Mouse (Mus musculus) 416B (cell line): ENCODE data around the gene Cnn2.

Source experiments
- DNase-seq: peaks from one replicate; pipeline ENCODE4 v3.0.0; 2011; ENCODE audit warnings: low read depth

Gene Cnn2

GRCm38 (mm10) chr10:79970415-79971182 lies 17.8 kb upstream of the Cnn2 start, which contains the start of gene Grin3b:
Gene Grin3b (plus strand): TSS chr10:79970715.
- DNase-seq, result no peak

DNA sequence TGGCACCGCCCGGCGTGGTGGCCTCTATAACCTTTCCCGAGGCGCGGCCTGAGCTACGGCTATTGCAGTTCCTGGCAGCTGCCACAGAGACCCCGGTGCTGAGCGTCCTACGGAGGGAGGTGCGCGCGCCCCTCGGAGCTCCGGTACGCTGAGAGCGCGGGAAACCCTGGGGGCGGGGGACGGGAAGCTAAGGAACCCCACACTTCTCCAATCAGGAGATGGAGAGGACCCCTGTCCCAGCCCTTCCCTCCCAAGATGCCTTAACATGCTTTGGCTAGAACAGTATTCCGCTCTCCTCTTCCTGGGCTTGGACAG lies 17.2 kb upstream of the Cnn2 start:
- no peak for DNase-seq

DNA sequence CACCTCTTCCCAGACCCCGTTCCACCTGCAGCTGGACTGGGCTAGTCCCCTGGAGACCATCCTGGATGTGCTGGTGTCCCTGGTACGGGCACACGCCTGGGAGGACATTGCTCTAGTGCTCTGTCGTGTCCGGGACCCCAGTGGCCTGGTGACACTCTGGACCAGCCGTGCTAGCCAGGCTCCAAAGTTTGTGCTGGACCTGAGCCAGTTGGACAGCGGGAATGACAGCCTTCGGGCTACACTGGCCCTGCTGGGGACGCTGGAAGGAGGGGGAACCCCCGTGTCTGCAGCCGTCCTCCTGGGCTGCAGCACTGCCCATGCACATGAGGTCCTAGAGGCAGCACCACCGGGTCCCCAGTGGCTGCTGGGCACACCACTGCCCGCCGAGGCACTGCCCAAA lies 15.6 kb upstream of the Cnn2 start:
- no peak for DNase-seq

- DNase-seq, result no peak
Observed at GRCm38 (mm10) chr10:79974087-79974486, 14.3 kb upstream of the Cnn2 start.

GRCm38 (mm10) chr10:79974668-79975067 lies 13.7 kb upstream of the Cnn2 start:
- no peak for DNase-seq

DNA sequence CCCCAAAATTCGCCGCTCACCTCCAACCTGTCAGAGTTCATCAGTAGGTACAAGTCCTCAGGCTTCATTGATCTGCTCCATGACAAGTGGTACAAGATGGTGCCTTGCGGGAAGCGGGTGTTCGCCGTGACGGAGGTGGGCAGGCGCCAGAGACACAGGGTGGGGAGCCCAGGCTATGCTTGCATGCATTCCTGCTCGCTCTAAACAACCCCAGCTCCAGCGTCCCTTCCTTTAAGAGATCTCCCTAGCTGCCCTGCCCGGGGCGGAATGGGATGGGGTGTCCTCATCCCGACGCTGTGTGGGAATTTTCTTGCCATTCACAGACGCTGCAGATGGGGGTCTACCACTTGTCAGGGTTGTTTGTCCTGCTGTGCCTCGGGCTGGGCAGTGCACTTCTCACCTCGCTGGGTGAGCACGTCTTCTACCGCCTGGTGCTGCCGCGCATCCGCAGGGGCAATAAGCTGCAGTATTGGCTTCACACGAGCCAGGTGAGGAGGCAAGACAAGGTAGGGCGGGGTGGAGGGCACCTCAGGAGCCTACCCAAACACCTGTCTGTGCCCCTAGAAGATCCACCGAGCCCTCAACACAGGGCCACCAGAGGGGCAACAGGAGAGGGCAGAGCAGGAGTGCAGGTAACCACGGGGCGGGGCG lies 12.2 kb upstream of the Cnn2 start:
- no peak for DNase-seq

DNA sequence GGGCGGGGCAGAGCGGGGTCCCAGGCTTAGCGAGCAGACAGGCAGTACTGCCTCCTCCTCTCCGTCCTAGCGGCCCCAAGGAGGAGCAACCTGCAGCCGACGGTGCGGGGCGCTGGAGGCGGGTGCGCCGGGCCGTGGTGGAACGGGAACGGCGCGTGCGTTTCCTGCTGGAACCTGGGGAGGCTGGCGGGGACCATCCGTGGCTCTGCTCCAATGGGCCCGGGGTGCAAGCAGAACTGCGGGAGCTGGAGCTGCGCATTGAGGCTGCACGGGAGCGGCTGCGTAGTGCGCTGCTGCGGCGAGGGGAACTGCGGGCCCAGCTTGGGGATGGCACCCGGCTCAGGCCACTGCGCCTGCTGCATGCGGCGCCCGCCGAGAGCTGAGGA lies 11.7 kb upstream of the Cnn2 start:
- no peak for DNase-seq

DNA sequence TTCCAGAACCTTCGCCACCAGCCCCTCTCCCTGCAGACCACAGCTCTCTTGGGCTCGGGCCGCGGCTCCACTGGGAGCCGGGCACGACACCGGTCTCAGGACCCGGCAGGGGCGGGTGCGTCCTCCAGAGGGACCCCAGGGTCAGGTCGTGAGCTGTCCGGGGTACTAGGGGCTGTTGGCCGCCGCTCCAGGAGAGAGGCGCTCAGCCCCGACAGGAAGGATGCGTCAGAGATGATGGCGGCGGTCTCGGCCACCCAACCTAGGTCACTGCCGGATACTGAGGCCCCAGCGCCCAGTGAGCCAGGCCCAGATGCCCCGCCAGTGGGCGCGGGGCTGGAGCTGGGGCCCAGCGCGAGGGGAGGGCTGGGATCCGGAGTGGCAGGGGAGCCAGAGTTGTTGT lies 11.1 kb upstream of the Cnn2 start:
- DNase-seq, result no peak

- no peak for DNase-seq
Observed at GRCm38 (mm10) chr10:79978061-79978460, 10.3 kb upstream of the Cnn2 start.

DNA sequence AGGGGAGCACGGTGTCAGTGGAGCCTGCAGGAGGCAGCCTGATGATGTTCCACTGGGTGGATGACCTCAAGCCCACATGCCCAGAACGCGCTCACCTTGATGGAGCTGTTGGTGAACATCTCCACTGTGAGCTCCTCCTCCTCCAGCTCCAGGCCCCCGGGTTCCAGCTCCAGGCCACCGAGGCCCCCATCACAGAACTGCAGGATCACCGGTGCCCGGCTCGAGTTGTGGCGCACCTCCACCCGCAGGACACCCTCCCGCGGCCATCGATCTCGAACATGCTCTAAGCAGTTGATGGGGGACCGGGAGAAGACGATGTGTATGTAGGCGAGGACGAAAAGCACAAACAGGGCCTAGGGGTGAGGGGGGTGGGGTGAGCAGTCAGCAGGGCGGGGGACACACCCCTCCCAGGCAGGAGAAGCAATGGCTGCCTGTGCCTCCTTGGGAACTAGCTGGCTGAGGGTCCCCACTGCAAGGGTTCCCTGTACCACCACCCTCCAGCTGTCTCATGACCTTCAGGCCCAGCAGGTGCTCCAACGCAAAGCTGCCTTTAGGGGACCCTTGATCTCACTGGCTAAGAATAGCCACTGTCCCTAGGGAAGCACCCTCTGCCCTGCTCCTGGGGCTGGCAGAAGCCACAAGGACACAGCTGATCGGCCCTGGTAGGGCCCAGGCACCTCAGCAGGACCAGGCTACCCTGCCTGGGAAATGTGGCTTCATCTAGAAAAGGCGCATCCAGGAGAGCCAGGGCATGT lies 8.8 kb upstream of the Cnn2 start:
- no peak for DNase-seq

GRCm38 (mm10) chr10:79983205-79983604 lies 5.2 kb upstream of the Cnn2 start:
- peak; percentile 42 for DNase-seq

DNA sequence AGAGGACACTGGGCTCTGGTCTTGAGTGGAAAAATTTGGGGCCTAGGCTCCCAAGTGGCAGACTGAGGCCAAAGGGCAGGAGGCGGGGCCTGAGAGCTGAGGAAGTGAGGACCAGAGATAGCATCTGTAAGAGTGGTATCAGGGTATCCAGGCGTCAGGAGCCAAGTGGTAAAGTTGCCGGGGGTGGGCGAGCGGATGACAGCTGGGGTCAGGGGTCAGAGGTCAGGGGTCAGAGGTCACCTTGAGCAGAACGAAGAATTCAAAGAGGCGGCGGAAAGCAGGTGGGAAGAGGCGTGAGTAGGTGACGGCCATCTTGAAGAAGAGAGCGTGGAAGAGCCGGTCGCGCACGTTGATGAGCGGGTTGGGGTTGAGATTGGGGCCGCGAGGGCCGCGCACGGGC lies 4.7 kb upstream of the Cnn2 start:
- DNase-seq, result peak; percentile 80

DNA sequence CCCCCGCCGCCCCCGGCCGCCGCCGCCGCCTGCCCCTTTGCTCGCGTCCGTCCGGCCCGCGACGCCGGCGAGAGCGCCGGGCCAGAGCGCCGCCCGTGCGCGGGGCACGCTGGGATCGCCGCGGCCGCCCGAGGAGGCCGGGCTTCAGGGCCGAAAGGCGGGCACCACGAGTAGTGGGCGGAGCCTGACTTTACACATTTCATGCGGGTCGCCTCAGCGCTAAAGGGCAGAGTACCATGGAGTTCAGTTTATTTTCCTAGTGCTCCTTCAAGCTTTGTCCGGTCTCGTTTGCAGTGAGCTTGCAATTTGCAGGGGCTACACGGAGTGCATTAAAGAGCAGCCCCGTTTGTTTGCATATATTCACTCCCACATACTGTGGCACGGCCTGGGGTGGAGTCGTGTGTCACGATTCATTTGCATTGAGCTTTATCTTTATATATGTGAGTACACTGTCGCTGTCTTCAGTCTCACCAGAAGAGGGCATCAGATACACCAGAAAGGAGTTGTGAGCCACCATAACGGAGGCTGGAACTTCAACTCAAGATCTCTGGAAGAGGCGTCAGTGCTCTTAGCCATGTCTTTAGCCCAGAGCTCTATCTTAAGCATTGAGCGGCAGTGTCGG lies 4.1 kb upstream of the Cnn2 start, which contains the start of gene Tmem259:
Gene Tmem259, minus strand, starts transcription at position 136 of the 622 bp plus-strand sequence.
- DNase-seq, result peak; percentile 98

DNA sequence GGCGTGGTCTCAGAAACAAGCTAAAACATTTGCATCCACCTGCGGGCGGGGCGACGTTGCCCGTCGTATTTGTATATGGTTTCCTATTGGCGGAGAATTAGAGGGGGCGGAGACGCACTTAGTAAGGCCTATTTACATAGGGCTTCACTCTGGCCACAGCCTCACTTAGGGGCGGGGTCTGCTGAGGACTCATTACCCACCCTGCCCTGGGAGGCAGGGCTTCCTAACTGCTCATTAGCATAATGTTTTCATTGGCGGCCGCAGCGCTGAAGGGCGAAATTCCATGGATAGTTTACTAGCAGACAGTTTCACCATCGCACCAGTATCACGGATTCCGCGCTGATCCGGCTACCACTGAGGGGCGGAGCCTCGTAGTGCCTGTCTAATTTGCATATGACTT lies 3.5 kb upstream of the Cnn2 start:
- peak; percentile 100 for DNase-seq

DNA sequence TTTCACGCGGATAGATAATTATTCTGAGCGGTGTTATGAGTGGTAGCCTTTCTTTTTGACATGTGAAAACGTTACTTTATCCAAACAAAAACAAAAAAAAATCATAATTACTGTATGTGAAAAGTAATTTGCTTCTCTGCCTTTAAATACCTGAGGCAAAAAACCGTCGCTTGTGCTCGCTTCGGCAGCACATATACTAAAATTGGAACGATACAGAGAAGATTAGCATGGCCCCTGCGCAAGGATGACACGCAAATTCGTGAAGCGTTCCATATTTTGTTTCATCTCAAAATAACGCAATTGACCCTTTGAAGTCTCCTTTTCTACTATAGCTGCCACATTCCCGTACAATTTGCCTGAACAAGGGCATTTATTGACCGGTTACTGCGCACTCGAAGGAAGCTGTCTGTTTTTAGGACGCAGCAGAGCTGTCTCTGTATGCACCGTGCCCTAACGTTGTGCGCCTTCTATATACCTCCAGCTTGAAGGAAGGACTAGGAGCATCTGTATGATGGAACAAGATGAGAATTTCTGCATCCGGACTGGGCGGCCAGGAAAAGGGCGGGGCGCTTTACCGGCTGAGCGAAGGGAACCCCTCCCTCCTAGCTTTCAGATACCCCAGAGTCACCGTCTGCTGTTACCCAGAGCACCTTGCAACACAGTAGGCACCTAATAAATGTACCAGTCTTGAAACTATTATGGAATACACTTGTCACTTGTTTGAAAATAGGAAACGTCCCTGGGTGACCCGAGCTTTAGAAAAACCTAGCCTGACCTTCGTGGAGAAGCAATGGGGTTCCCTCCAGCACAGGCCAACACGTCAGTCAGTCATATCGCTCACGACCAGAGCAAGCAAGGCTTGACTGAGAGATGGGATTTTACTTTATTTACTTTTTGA lies 2.8 kb upstream of the Cnn2 start:
- peak; percentile 91 for DNase-seq

DNA sequence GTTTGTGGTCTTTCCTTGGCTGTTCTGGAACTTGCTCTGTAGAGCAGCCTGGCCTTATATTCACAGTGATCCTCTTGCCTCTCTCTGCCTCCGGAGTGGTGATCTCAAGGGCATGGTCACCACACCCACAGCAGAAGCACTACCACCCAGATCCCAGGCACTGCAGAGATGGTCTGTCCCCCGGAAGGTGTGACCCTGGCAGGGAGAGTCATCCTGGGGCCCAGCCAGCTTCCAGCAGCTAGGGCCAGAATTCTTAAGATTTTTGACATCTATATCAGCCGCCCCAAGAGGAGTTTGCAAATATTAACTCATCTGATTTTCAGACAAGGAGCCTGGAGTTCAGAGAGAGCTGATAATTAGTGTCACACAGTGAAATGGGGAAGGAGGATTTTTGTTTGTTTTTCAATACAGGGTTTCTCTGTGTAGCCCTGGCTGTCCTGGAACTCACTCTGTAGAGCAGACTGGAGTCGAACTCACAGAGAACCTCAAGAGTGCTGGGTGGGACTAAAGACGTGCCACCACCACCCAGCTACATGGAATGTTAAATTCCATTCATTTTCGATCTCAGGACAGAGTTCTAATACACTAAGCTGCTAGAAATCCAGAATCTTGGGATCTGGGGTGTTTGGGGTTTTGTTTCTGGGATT lies 2.0 kb upstream of the Cnn2 start:
- DNase-seq, result no peak

DNA sequence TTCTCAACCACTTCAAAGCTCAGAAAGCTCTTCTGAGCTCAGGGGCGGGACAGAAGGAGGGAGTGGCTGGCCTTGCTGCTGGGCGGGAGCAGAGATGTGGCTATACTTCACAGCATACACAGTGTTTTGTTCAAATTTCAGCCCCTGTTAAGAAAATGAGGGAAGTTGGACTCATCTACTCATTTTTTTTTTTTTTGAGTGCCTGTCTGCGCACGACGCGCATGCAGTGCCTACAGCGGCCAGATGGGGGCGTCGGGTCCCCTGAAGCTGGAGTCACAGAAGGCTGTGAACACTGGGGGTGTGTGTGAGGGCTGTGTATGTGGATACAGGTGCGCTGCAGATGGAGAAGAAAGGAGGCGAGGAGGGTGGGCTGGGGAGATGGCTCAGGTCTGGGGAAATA lies 1.4 kb upstream of the Cnn2 start:
- peak; percentile 96 for DNase-seq

DNA sequence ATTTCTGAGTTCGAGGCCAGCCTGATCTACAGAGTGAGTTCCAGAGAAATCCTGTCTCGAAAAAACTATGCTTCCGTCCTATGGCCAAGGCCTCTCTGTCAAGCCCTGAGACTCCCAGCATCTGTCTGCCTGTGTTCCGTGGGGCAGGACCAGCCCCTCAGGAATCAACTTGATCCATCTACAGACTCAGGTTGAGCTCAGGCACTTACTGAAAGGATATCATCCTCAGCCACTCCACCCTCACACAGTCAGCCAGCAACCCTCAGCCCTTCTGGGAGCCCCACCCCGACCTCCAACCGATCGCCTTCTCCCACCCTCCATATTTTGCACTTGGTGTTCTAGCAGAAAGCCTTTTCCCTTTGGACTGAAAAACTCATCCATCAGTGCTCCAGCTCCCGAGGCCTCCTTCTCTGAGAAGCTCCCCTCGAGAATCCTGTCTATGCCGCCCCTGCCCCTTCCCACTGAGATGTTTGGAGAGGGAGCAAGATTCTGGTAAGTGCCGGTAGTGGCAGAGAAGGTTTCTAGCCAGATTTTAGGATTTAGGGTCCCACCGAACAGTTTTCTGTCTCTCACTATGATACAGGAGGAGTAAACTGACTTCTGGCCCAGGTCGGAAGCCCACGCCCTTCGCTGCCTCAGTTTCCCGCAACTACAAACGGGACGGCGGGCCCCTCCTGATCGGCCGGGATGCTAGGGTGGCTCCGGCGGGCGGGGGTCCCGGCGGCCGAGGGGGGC lies 446 bp upstream of the Cnn2 start:
- peak; percentile 22 for DNase-seq

- no peak for DNase-seq
Observed at GRCm38 (mm10) chr10:79989272-79989786, 945 bp downstream of the Cnn2 start.

- no peak for DNase-seq
Observed at GRCm38 (mm10) chr10:79989870-79990269, 1.5 kb downstream of the Cnn2 start.
